Mouse (Mus musculus) lung, adult 2 months (tissue): ENCODE results near the gene Mical3.

Source experiments
- CTCF ChIP-seq: fragments of 200-500 bp; IDR thresholded peaks from 2 replicates; pipeline ENCODE4 v1.5.1; 2011; ENCODE audit warnings: mild to moderate bottlenecking, low read length, control low read depth; ENCODE audit not compliant: insufficient read depth
- POLR2A ChIP-seq: fragments of 200-500 bp; IDR thresholded peaks from 2 replicates; pipeline ENCODE4 v1.6.1; 2011; ENCODE audit warnings: low read depth, mild to moderate bottlenecking, control low read depth, low read length, borderline replicate concordance; ENCODE audit errors: extremely low read depth

GRCm38 (mm10) chr6:120965814-120966213 is 165.0 kb downstream of the Mical3 start:
- TF ChIP-seq CTCF: no peak
- TF ChIP-seq POLR2A: no peak
